Mouse (Mus musculus) ES-Bruce4 (cell line): Measurements from ENCODE around the gene Lmo1. TPM values are rescaled to one million over a fixed set of nuclear protein-coding genes. Genes with fewer than 3 reads are reported as not detected.
"Not testable (repeated sequence)": the region's sequence is repeated elsewhere in the genome, so short reads cannot be mapped to it uniquely, and the experiment has no call there.

ENCODE experiments used
- H3K27ac ChIP-seq: 2 replicates; pipeline ENCODE4 v1.5.1; 2012; ENCODE audit warnings: low read length, inconsistent platforms; ENCODE audit not compliant: insufficient read depth
- H3K27me3 ChIP-seq: 2 replicates; pipeline ENCODE4 v1.6.1; 2012; ENCODE audit warnings: mild to moderate bottlenecking, low read length, inconsistent platforms; ENCODE audit not compliant: control insufficient read depth, poor library complexity, insufficient read depth, severe bottlenecking
- H3K36me3 ChIP-seq: 2 replicates; pipeline ENCODE4 v1.6.1; 2012; ENCODE audit warnings: inconsistent platforms, mild to moderate bottlenecking, low read length, moderate library complexity; ENCODE audit not compliant: control insufficient read depth, poor library complexity, insufficient read depth, severe bottlenecking
- H3K4me1 ChIP-seq: one replicate; pipeline ENCODE4 v1.8.1; 2011; ENCODE audit warnings: low read length; ENCODE audit not compliant: control insufficient read depth, insufficient read depth
- H3K4me3 ChIP-seq: 2 replicates; pipeline ENCODE4 v1.5.1; 2011; ENCODE audit warnings: low read depth, mild to moderate bottlenecking, low read length
- H3K9ac ChIP-seq: 2 replicates; pipeline ENCODE4 v1.6.1; 2012; ENCODE audit warnings: low read depth, mild to moderate bottlenecking, inconsistent platforms; ENCODE audit not compliant: poor library complexity, severe bottlenecking
- H3K9me3 ChIP-seq: replicated peaks from 2 replicates; pipeline ENCODE4 v1.6.1; 2012; ENCODE audit warnings: mild to moderate bottlenecking, low read length, inconsistent platforms; ENCODE audit not compliant: control insufficient read depth, poor library complexity, insufficient read depth, severe bottlenecking
- CTCF ChIP-seq: IDR thresholded peaks from one replicate; pipeline ENCODE4 v1.8.1; 2011; ENCODE audit warnings: low read depth, low read length
- EP300 ChIP-seq: IDR thresholded peaks from 2 replicates; pipeline ENCODE4 v1.6.1; 2011; ENCODE audit warnings: low read depth, low read length; ENCODE audit not compliant: insufficient read depth
- POLR2A ChIP-seq: IDR thresholded peaks from one replicate; pipeline ENCODE4 v1.8.1; 2011; ENCODE audit warnings: low read length; ENCODE audit not compliant: insufficient read depth
- polyA plus RNA-seq: library from polyadenylated mRNA; stranded (reverse); fragments of >200 nt; gene quantifications from 2 replicates; pipeline ENCODE4 v1.2.4, GENCODE M21; 2011; ENCODE audit warnings: low read depth; ENCODE audit not compliant: missing spikeins, insufficient read depth, insufficient read length

Lmo1 gene
- polyA plus RNA-seq, 1 experiment, result 1.3 TPM

DNA sequence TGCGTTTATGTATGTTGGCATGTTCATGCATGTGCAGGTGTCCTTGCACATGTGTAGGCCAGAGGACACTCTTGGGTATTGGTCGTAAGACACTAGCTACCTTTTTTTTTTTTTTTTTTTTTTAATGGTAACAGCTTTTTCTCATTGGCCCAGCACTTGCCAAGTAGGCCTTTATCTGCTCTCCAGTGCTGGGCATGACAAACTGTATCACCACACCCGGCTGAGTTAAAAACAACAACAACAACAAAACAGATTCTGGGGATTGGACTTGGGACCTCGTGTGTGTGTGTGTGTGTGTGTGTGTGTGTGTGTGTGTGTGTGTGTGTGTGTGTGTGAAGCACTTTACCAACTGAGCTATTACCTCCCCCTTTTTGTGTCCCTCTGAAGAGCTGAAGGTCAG is 78.4 kb downstream of the Lmo1 start:
- Histone ChIP-seq H3K9me3 (no peaks in the 10 kb centered on the region), H3K27me3 (no peaks in the 10 kb centered on the region; the same call in 1 of the 2 replicates), H3K4me3 (no peak overlapping the region), H3K9ac (no peak overlapping the region), H3K36me3 (no peaks in the 10 kb centered on the region), H3K27ac (no peak overlapping the region), H3K4me1 (no peaks in the 10 kb centered on the region)
- TF ChIP-seq POLR2A, result no peak
- no peak for TF ChIP-seq EP300
- no peak for TF ChIP-seq CTCF

DNA sequence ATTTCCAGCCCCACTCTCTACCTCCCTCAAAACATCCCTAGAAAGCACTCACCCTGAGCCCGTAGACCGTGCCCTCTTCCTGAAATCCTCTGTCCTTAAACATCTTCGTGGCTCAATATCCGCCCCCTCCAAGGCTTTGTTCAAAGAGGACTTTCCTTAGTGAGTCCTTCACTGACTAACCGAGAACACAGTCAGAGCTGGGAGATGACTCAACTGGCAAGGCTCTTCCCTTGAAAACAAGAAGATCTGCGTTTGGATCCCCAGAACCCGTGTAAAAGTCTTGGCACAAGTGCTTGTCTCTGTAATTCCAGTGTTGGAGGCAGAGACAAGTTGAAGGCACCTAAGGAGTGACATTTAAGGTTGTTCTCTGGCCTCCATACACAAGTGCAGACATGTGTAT is 80.7 kb downstream of the Lmo1 start:
- H3K27me3 ChIP-seq, result no peaks in the 10 kb centered on the region; the same call in 1 of the 2 replicates
- no peaks in the 10 kb centered on the region for H3K4me1 ChIP-seq
- H3K9ac ChIP-seq, result no peak overlapping the region
- no peaks in the 10 kb centered on the region for H3K36me3 ChIP-seq
- no peaks in the 10 kb centered on the region for H3K9me3 ChIP-seq
- no peak overlapping the region for H3K27ac ChIP-seq
- TF ChIP-seq CTCF, result no peak
- no peak for TF ChIP-seq EP300
- no peak for TF ChIP-seq POLR2A
- no peak overlapping the region for H3K4me3 ChIP-seq

DNA sequence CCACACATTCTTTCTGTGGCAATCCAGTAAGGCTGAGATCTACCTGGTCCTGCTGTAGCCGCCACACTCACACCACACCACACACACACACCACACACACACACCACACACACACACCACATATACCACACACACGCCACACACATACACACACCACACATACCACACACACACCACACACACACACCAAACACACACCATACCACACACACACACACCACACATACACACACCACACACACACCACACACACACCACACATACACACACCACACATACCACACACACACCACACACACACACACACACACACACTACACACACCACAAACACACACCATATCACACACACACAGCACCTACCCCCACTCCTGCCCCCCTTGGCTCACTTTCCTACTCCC is 83.7 kb downstream of the Lmo1 start:
- H3K4me3 ChIP-seq, H3K9me3 ChIP-seq, H3K9ac ChIP-seq, H3K36me3 ChIP-seq, H3K4me1 ChIP-seq, H3K27me3 ChIP-seq, H3K27ac ChIP-seq: not testable (repeated sequence)

Other genes with a start within 250 kb of the Lmo1 start
- not detected in 2 replicates for gene Nlrp10, start 245.0 kb downstream of the Lmo1 start, polyA plus RNA-seq
- 223 and 235 TPM in 2 replicates for gene Eif3f, start 240.8 kb downstream of the Lmo1 start, polyA plus RNA-seq
- 3.2 and 3.8 TPM in 2 replicates for gene Tub, start 224.9 kb downstream of the Lmo1 start, polyA plus RNA-seq
- gene Ric3, start 91.9 kb downstream of the Lmo1 start, polyA plus RNA-seq, result 2.7 and 5.4 TPM in 2 replicates